Mouse (Mus musculus) embryo, embryonic 11.5 days (tissue): ENCODE data around the gene Scaf1.

Experiments used
- DNase-seq: peaks from one replicate; pipeline ENCODE4 v3.0.0-alpha.2; 2012; ENCODE audit warnings: low read depth, low spot score

Scaf1 gene

GRCm38 (mm10) chr7:44956266-44956665 is 59.9 kb downstream of the Scaf1 start:
- no peak for DNase-seq

DNA sequence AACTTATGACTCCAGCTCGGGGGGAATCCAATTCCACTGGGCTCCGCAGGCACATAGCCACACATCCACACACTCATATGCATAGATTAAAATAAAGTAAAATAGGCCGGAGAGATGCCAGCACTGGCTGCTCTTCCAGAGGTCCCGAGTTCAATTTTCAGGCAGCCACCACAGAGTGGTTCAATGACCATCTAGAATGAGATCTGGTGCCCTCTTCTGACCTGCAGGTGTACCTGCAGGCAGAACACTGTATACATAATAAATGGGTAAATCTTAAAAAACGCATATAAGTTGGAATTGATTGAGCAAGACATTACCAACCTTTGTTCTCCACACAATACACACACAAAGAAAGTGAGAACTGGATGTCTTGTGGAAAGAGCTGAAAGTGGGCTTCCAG is 60.5 kb downstream of the Scaf1 start:
- DNase-seq, result no peak

GRCm38 (mm10) chr7:44954091-44954885 is 61.9 kb downstream of the Scaf1 start:
- DNase-seq, result no peak

DNA sequence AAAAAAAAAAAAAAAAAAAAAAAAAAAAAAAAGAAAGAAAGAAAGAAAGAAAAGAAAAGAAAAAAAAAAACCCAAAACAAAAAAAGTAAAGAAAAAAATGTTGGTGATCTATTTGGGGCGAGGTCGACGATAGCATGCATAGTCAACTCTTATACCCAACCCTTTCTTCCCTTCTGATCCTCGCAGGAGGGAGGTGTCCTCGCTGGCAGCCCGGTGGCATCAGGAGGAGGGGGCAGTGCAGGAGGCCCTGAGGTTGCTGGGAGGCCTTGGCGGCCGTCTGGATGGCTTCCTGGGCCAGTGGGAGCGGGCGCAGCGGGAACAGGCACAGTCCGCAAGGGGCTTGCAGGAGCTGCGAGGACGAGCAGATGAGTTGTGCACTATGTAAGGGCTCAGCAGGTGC is 62.6 kb downstream of the Scaf1 start:
- no peak for DNase-seq
